Mouse (Mus musculus): ENCODE measurements around the gene D930020B18Rik. TPM values are rescaled to one million over a fixed set of nuclear protein-coding genes. Genes with fewer than 3 reads are reported as not detected.

The D930020B18Rik gene
- polyA plus RNA-seq (2015; fragmentation: Nextera tagmentation; extraction: Ambion mirVana) = 0.05 and 0.12 TPM in 2 replicates

DNA sequence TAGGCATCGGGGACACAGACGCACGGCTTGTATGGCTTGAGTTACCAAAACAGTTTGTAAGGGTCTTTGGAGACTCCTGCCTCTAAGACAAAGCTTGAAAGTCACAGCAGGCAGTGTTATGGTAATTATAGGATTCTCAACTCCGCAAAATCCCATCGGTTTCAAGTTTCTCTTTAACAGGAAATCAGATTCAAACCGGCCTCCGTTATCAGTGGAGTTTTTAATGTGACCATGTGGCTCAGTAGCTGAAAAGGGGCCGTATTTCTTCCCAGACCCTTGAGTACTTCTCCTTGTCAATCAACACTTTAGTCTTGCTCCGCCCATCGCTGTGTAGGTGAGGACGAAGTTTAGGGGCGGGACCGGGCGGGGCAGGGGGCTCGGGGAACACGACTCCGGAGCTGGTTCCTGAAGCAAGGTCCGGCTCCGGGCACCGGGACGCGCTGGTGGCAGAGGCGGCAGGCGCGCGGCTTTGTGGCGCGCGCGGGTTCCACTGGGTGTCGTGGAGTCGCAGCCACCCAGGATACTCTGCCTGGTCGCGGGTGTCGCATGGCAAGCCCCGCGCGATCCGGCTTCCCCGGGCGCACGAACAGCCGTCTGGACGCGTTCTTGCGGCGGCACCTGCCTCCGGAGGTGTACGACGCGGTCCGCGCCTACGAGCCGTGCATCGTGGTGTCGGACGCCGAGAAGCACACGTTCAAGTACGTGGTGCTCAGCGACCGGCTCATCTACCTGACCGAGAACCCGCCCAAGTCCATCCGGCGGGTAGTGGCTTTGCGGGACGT, at the start of gene D930020B18Rik:
Gene D930020B18Rik (plus strand): TSS at position 317 of the 782 bp plus-strand sequence.
- H3K4me3 ChIP-seq (ENCODE audit: low read depth, low read length) = peak within 1 kb of the TSS; percentile 56
- peak; percentile 45; the same call in 1 of the 2 replicates for ATAC-seq
- H3K36me3 ChIP-seq (ENCODE audit: control insufficient read depth, insufficient read depth) = no peaks in the 10 kb centered on the region
- peaks cover 20% of the 10 kb centered on the region for H3K27me3 ChIP-seq (replicated peaks; ENCODE audit: control insufficient read depth, insufficient read depth, low read length)
- H3K4me1 ChIP-seq (replicated peaks; ENCODE audit: control insufficient read depth, insufficient read depth, low read length) = peaks cover 8% of the 10 kb centered on the region; the same call in 1 of the 2 replicates
- no peak within 1 kb of the TSS for H3K9ac ChIP-seq (ENCODE audit: low read depth, low read length)
- TF ChIP-seq CTCF (IDR thresholded peaks at IDR 0.05; ENCODE audit: low read depth) = no peak
- peak within 1 kb of the TSS; percentile 96 for H3K4me2 ChIP-seq (replicated peaks; ENCODE audit: low read depth)
- H3K9me3 ChIP-seq (ENCODE audit: control insufficient read depth) = no peaks in the 10 kb centered on the region
- H3K27ac ChIP-seq (ENCODE audit: low read depth, low read length) = no peak within 1 kb of the TSS
- WGBS = under 1% methylated on average over 69 of the region's 69 CpGs

DNA sequence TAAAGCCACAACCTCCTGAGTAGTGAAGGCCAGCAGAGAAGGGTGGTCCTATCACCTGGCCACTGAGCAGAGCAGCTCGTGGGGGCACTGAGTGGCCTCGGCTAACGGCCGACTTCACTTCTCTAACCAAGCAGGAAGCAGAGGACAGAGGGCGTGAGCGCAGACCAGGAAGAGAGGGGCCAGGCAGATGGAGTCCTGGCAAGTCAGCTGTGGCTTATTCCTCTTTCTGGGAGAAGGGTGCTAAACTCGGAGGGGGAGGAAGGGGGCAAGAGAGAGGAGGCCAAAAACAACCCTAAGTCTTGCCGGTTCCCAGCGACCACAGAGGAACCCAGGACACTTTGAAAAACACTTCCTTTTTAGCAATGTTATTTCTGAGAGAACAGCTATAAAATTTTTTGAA, 44.8 kb upstream of the D930020B18Rik start:
- no peaks in the 10 kb centered on the region for H3K4me1 ChIP-seq (replicated peaks; ENCODE audit: control insufficient read depth, insufficient read depth, low read length)
- no peak overlapping the region for H3K4me3 ChIP-seq (ENCODE audit: low read depth, low read length)
- TF ChIP-seq CTCF (IDR thresholded peaks at IDR 0.05; ENCODE audit: low read depth) = no peak
- H3K9ac ChIP-seq (ENCODE audit: low read depth, low read length) = no peak overlapping the region
- no peak for ATAC-seq
- H3K27me3 ChIP-seq (replicated peaks; ENCODE audit: control insufficient read depth, insufficient read depth, low read length) = no peaks in the 10 kb centered on the region
- H3K36me3 ChIP-seq (ENCODE audit: control insufficient read depth, insufficient read depth) = peaks cover 73% of the 10 kb centered on the region
- H3K27ac ChIP-seq (ENCODE audit: low read depth, low read length) = no peak overlapping the region
- H3K9me3 ChIP-seq (ENCODE audit: control insufficient read depth) = no peaks in the 10 kb centered on the region
- no peak overlapping the region for H3K4me2 ChIP-seq (replicated peaks; ENCODE audit: low read depth)
- WGBS = 81% methylated on average over 9 of the region's 9 CpGs

DNA sequence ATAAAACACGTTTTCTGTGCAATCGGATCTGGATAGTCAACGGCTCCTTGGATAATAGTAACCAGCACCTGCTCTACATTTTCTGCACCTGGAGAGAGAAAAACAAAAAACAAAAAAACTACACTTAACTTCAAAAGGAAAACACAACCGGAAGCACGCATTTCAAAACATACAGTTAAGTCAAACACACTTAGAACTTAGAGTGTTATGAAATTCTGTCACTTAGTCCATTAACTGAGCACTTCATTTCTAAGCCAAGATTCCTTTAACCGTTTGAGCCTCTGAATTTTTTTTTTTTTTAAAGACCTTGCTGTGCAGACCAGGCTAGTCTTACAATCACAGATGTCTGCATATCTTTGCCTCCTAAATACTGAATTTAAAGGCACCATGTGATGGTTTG, 40.1 kb upstream of the D930020B18Rik start:
- no peaks in the 10 kb centered on the region for H3K9me3 ChIP-seq (ENCODE audit: control insufficient read depth)
- no peak overlapping the region for H3K9ac ChIP-seq (ENCODE audit: low read depth, low read length)
- TF ChIP-seq CTCF (IDR thresholded peaks at IDR 0.05; ENCODE audit: low read depth) = no peak
- no peak overlapping the region for H3K4me3 ChIP-seq (ENCODE audit: low read depth, low read length)
- no peak overlapping the region for H3K27ac ChIP-seq (ENCODE audit: low read depth, low read length)
- no peak for ATAC-seq
- WGBS = 74% methylated on average over 6 of the region's 6 CpGs
- peaks cover 93% of the 10 kb centered on the region for H3K36me3 ChIP-seq (ENCODE audit: control insufficient read depth, insufficient read depth)
- H3K4me1 ChIP-seq (replicated peaks; ENCODE audit: control insufficient read depth, insufficient read depth, low read length) = no peaks in the 10 kb centered on the region
- H3K27me3 ChIP-seq (replicated peaks; ENCODE audit: control insufficient read depth, insufficient read depth, low read length) = no peaks in the 10 kb centered on the region
- no peak overlapping the region for H3K4me2 ChIP-seq (replicated peaks; ENCODE audit: low read depth)

DNA sequence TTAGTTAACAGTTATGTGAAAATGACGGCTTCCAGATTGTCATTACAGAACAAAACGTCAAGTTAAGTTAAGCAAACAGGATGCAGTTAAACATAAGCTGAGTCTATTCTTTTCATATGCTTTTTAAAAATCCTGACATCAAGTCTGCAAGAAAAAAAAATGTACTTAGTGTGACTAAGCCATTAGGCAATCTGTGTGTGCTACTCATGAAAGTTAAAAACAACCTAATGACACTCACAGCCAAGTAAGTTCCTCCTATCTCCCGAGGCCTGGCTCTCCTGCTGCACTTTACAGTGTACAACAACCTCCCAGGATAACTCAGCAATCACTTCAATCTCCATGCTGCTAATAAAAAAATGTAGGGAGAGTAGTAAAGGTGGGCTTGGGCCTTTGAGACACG, 37.8 kb upstream of the D930020B18Rik start:
- H3K4me3 ChIP-seq (ENCODE audit: low read depth, low read length) = no peak overlapping the region
- no peaks in the 10 kb centered on the region for H3K9me3 ChIP-seq (ENCODE audit: control insufficient read depth)
- TF ChIP-seq CTCF (IDR thresholded peaks at IDR 0.05; ENCODE audit: low read depth) = no peak
- ATAC-seq = no peak
- peak overlapping the region; percentile 42; the same call in 1 of the 2 replicates for H3K27ac ChIP-seq (ENCODE audit: low read depth, low read length)
- peaks cover 95% of the 10 kb centered on the region for H3K36me3 ChIP-seq (ENCODE audit: control insufficient read depth, insufficient read depth)
- 79% methylated on average over 4 of the region's 4 CpGs for WGBS
- H3K4me1 ChIP-seq (replicated peaks; ENCODE audit: control insufficient read depth, insufficient read depth, low read length) = no peaks in the 10 kb centered on the region
- no peak overlapping the region for H3K9ac ChIP-seq (ENCODE audit: low read depth, low read length)
- no peak overlapping the region for H3K4me2 ChIP-seq (replicated peaks; ENCODE audit: low read depth)
- no peaks in the 10 kb centered on the region for H3K27me3 ChIP-seq (replicated peaks; ENCODE audit: control insufficient read depth, insufficient read depth, low read length)

DNA sequence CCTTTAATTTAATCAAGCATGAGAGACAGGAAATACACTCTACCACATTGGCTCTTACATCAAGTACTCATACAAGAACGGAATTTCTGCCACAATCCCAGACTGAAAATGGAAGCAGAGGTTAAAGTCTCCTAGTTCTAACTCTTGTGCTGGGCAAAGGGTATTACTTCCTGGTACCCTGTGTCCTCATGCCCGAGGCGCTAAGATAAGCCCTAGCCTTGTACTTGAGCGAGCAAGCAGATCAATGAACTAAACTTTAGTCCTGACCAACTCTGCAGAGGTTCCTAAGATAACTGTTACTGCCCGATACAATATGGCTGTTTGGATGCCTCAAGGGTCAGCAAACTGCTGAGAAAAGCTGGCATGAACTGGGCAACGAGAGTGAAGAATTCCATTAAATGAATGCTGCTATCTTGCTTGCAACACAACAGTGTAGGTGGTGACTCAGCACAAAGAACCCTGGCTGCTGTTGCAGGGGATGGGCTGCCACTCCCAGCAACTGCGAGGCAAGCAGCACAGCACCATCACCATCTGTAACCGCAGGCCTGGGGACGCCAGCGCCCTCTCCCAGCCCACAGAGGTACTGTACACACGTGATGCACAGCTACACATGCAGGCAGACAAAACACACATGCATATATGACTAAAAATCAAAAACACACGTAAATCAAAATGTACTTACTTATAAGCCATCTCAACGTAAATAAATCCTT, 36.6 kb upstream of the D930020B18Rik start:
- peak overlapping the region; percentile 42; the same call in 1 of the 2 replicates for H3K27ac ChIP-seq (ENCODE audit: low read depth, low read length)
- no peaks in the 10 kb centered on the region for H3K4me1 ChIP-seq (replicated peaks; ENCODE audit: control insufficient read depth, insufficient read depth, low read length)
- peak; percentile 52 for TF ChIP-seq CTCF (IDR thresholded peaks at IDR 0.05; ENCODE audit: low read depth)
- H3K4me2 ChIP-seq (replicated peaks; ENCODE audit: low read depth) = no peak overlapping the region
- H3K9me3 ChIP-seq (ENCODE audit: control insufficient read depth) = no peaks in the 10 kb centered on the region
- no peak overlapping the region for H3K9ac ChIP-seq (ENCODE audit: low read depth, low read length)
- no peaks in the 10 kb centered on the region for H3K27me3 ChIP-seq (replicated peaks; ENCODE audit: control insufficient read depth, insufficient read depth, low read length)
- 67% methylated on average over 13 of the region's 13 CpGs for WGBS
- peak; percentile 92 for ATAC-seq
- H3K36me3 ChIP-seq (ENCODE audit: control insufficient read depth, insufficient read depth) = peaks cover 93% of the 10 kb centered on the region
- no peak overlapping the region for H3K4me3 ChIP-seq (ENCODE audit: low read depth, low read length)

DNA sequence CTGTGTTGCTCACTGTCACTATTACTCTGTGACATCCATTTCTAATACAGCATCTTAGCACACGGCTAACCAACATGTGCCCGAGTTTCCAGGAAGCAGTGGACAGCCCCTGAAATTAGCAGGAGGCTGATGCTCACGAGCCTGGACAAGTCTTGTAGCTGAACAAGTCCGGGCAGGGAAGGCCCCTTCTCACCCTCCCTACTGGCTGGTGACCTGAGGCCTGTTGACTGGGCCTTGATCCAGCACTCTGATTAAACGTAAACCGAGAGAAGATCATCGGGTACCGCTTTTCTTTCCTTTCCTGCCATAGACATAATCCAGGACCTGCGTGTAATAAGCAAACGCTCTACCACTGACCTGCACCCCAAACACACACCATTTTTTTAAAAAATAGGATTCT, 33.2 kb upstream of the D930020B18Rik start:
- no peaks in the 10 kb centered on the region for H3K9me3 ChIP-seq (ENCODE audit: control insufficient read depth)
- no peak overlapping the region for H3K4me3 ChIP-seq (ENCODE audit: low read depth, low read length)
- ATAC-seq = no peak
- peaks cover 85% of the 10 kb centered on the region for H3K36me3 ChIP-seq (ENCODE audit: control insufficient read depth, insufficient read depth)
- H3K27me3 ChIP-seq (replicated peaks; ENCODE audit: control insufficient read depth, insufficient read depth, low read length) = no peaks in the 10 kb centered on the region
- H3K9ac ChIP-seq (ENCODE audit: low read depth, low read length) = no peak overlapping the region
- no peak overlapping the region for H3K27ac ChIP-seq (ENCODE audit: low read depth, low read length)
- H3K4me1 ChIP-seq (replicated peaks; ENCODE audit: control insufficient read depth, insufficient read depth, low read length) = no peaks in the 10 kb centered on the region
- no peak overlapping the region for H3K4me2 ChIP-seq (replicated peaks; ENCODE audit: low read depth)
- TF ChIP-seq CTCF (IDR thresholded peaks at IDR 0.05; ENCODE audit: low read depth) = no peak
- WGBS = 86% methylated on average over 10 of the region's 10 CpGs

All from intestine, postnatal 0 days (tissue).